Mouse (Mus musculus) urinary bladder, postnatal 4 days (tissue): ENCODE data around the gene Eps8l2.

Experiments used
- DNase-seq, 2 experiments: peaks; one replicate each; pipeline ENCODE4 v3.0.0; 2021 to 2022; ENCODE audit warnings: low spot score in 2 of 2

Eps8l2 gene

GRCm38 (mm10) chr7:141338576-141339131 is at the start of gene Eps8l2:
Gene Eps8l2 (plus strand): TSS chr7:141338880.
- DNase-seq: peak in 1 of 2 experiments; percentile 55

DNA sequence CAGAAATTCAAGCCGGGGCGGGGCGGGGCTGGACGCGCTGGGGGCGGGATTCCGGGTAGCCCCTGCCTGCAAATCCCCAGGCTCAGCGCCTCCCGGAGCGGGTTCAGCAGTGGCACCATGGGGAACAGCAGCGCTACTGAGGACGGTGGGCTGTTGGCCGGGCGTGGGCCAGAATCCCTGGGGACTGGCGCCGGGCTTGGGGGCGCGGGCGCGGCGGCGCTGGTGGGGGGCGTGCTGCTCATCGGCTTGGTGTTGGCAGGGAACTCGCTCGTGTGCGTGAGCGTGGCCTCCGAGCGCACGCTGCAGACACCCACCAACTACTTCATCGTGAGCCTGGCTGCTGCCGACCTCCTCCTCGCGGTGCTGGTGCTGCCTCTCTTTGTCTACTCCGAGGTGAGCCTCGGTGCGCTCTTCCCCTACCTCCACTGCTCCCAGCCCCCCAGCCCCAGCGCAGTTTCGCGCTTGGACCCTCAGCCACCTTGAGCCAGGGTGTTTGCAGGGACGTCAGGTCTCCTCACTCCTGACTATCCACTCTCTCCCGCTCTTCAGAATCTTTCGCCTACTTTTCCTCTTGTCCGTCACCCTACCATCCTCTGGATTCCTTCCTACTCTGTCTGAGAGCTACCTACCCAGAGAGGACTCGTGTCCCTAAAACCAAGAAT is 46.6 kb upstream of the Eps8l2 start, which contains the start of gene Drd4:
Drd4 (plus strand) TSS at position 86 of the 662 bp plus-strand sequence.
- DNase-seq: no peak

- no peak for DNase-seq
Observed at GRCm38 (mm10) chr7:141292583-141293388, 45.9 kb upstream of the Eps8l2 start.

GRCm38 (mm10) chr7:141293852-141294471 is 44.7 kb upstream of the Eps8l2 start:
- DNase-seq: no peak

- no peak for DNase-seq
Observed at GRCm38 (mm10) chr7:141294479-141294878, 44.2 kb upstream of the Eps8l2 start.

DNA sequence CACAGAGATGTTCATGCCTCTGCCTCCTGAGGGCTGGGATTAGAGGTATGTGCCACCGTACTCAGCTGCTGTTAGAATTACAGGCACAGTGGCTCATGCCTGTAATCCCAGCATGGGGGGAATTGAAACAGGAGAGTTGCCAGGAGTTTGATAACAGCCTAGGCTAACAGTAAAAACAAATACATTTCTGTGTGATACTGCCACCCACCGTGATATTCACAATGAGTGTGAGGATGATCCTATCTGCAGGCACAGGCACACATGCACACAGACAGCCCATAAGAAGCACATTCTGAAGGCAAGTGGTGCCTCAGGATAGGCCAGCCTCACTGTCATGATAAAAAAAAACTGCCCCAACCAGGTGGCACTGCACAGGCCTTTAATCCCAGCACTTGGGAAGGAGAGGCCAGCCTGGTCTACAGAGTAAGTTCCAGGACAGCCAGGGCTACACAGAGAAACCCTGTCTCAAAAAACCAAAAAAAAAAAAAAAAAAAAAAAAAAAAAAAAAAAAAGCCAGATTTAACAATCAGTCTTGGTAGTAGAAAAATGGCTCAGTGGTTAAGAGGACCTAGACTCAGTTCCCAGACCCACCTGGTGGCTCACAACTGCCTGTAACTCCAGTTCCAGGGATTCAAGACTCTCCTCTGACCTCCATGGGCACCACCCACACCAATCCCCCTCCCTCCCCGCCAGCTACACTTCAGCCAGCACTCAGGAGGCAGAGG is 40.6 kb upstream of the Eps8l2 start:
- no peak for DNase-seq

GRCm38 (mm10) chr7:141299175-141299574 is 39.5 kb upstream of the Eps8l2 start:
- DNase-seq: no peak

DNA sequence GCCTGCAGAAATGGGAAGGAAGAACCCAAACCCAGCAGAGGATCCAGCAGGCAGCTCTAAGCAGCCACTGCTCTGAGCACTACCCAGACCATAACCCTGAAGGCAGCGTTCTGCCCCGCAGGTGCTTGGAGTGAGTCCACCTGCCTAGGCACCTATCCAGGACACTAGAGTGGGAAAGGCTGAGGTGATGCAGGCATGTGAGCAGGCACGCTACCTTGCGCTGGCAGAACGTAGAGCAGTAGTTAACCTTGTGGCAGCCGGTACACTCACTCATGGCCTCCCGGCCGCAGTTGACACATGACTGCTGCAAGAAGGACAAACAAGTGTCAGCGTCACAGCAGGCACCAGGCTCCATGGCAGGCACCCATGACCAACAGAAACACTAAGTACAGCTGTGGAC is 37.3 kb upstream of the Eps8l2 start:
- no peak for DNase-seq

DNA sequence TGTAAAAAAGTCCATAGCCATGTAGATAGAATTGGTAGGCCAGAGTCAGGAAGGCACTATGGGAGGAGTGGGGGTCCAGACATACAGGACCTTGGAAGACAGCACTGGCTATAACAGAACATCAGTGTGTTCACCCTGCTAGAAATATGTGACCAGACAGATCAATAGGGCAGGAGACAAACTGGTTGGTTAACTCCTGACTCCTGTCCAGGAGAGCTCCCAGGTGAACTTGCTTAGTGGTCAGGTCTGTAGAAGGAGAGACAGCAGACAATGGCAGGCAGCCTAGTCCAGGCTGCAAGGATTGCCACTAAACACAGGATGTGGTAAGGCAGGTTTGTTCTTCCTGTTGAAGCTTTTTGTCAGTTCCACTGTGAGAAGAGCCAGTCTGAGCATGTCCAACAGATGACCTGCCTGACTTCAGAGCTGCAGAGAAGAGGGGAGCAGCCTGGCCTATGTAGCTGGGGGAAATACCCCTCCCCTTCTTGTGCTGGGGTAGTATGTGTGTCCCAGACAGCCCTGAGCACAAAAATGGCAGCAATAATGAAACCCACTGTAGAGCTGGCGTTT is 35.9 kb upstream of the Eps8l2 start:
- DNase-seq: no peak

DNA sequence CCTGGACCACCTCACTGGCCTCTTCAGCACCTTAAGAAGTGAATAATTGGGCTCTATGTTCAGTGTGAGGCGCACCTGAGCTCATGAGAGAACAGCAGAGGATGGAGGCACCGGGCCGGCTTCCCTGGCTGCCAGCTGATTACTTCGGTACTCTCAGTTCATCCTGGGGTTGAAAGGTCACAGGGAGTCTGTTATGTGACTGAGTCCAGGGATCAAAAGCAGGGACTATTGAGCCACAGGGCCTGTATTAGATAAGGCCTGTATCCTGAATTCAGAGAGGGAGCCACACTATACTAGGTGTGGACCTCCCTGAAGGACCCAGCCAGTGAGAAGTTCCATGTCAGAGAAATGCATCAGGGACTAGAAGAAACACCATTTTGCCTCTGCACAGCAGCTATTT is 34.1 kb upstream of the Eps8l2 start:
- DNase-seq: no peak

DNA sequence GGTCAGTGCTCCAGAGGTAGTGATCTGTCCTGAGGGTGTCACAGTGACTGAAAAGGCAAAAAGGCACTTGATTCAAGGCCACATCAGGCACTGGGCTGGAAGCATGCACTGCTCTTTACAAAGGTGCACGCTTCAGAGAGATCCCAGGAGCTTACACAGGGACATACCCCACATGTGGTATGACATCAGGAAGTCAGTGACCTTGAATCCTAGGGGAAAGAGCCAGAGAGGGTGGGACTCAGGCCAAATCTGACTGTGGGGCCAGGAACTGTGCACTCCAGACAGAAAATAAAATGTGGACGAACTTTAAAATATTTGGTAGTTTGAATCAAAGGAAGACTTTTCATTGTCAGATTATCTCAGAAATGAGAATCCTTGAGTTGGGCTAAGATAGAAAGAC is 24.3 kb upstream of the Eps8l2 start:
- DNase-seq: no peak

DNA sequence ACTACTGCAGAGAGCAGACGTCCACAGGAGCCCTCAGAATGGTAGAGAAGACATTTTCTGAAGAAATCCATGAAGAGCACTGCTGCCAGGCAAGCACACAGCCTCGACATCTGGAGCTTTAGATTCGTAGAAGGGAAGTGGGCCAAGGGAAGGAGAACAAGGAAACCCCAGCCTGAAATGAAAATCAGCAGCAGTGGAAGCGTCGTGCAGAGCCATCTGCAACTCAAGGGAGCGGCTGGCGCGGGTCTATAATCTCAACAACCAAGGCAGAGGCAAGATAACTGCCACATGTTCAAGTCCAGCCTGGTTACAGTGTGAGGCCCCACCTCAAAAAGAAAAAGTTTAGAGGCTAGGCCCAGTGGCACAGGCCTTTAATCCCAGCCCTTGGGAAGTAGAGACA is 23.6 kb upstream of the Eps8l2 start:
- DNase-seq: no peak

DNA sequence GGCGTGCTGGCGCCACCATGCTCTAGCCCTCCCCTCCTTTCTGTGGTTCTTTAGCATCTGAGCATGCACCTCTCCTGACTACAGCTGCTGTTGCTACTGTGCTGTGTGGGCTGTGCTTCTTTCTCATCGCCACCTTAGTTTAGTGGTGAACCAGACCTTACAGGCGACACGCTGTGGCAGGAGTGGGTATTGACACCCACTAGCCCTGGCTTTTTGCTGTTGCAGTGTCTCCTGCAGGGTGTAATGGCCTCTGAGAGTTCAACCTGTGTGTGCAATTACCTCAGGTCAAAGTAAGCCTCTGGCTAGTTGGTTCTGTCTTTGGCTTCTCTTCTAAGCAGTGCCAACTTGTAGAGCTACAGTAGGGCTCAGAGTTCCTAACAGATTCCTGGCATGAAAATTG is 22.7 kb upstream of the Eps8l2 start:
- no peak for DNase-seq

- DNase-seq: no peak
Observed at GRCm38 (mm10) chr7:141317619-141318132, 21.0 kb upstream of the Eps8l2 start.

GRCm38 (mm10) chr7:141319446-141319845 is 19.2 kb upstream of the Eps8l2 start:
- DNase-seq: no peak

- DNase-seq: no peak
Observed at GRCm38 (mm10) chr7:141324686-141325085, 14.0 kb upstream of the Eps8l2 start.

DNA sequence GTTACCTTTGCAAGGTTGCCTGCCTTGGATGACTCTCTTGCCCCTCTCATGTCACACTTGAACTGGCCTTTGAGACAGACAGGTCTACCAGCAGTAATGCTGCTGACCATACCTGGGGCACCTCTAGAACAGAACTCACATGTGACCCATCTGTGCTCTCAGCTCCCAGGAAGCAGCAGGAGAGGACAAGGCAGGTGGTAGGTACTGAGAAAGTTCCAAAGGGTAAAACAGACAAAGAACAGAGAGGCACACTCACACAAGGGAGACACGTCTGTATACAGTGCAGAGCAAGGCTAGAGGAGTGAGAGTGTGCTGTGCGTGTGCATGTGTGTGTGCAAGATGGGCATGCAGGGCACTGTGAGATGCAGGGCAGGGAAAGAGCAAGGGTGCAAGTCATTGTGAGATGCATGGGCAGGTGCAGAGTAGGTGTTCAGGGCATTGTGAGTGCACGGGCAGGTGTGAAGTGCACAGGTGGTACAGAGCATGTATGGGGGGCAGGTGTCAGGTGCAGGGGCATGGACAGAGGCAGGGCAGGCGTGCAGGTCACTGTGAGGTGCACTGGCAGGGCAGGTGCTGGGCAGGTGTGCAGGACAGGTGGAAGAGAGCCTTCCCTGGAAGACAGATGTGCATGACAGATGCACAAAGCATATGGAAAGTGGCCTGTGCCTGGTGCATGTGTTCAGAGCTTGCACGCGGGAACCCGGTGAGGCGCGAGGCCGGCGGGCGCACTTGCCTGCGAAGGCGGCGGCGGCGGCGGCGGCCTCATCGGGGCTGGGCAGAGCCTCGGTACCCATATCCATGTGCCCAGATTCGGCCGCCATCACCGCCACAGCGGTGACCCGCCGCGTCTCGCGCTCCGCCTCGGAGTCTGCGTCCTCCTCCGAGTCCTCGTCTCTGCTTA is 11.9 kb upstream of the Eps8l2 start:
- peak in 1 of 2 experiments; percentile 26 for DNase-seq

- DNase-seq: peak; percentile 100
Observed at GRCm38 (mm10) chr7:141327469-141328372, 11.0 kb upstream of the Eps8l2 start, which contains the start of the genes Deaf1 and Tmem80. Gene Deaf1 (minus strand): TSS chr7:141327690. Gene Tmem80 (plus strand): TSS chr7:141327739.
